Mouse (Mus musculus) hindbrain, embryonic 13.5 days (tissue): ENCODE measurements around the gene Cdh16. TPM values are rescaled to one million over a fixed set of nuclear protein-coding genes. Genes with fewer than 3 reads are reported as not detected.

Experiments used
- ATAC-seq: fragments of 200-750 bp; cut with Nextera tagmentation; 2 replicates; pipeline ENCODE4 v1.8.0; 2017; ENCODE audit warnings: moderate TSS enrichment; ENCODE audit not compliant: low FRiP score
- H3K27ac ChIP-seq: fragments of 300-500 bp; sonication (generic); 2 replicates; pipeline ENCODE4 v1.5.1; 2015; ENCODE audit warnings: inconsistent platforms, mild to moderate bottlenecking, moderate library complexity
- H3K27me3 ChIP-seq: fragments of 300-500 bp; sonication (generic); 2 replicates; pipeline ENCODE4 v1.6.1; 2015; ENCODE audit warnings: mild to moderate bottlenecking, inconsistent platforms
- H3K36me3 ChIP-seq: fragments of 300-500 bp; sonication (generic); 2 replicates; pipeline ENCODE4 v1.6.1; 2015; ENCODE audit warnings: mild to moderate bottlenecking, inconsistent platforms
- H3K4me1 ChIP-seq: fragments of 300-500 bp; sonication (generic); replicated peaks from 2 replicates; pipeline ENCODE4 v1.6.1; 2015; ENCODE audit warnings: inconsistent platforms
- H3K4me2 ChIP-seq: fragments of 300-500 bp; sonication (generic); 2 replicates; pipeline ENCODE4 v1.6.1; 2015; ENCODE audit warnings: inconsistent platforms, mild to moderate bottlenecking, moderate library complexity
- H3K4me3 ChIP-seq: fragments of 300-500 bp; sonication (generic); 2 replicates; pipeline ENCODE4 v1.5.1; 2015; ENCODE audit warnings: mild to moderate bottlenecking, inconsistent platforms
- H3K9ac ChIP-seq: fragments of 300-500 bp; sonication (generic); 2 replicates; pipeline ENCODE4 v1.6.1; 2015; ENCODE audit warnings: mild to moderate bottlenecking, inconsistent platforms
- H3K9me3 ChIP-seq: fragments of 300-500 bp; sonication (generic); 2 replicates; pipeline ENCODE4 v1.6.1; 2016; ENCODE audit warnings: inconsistent platforms
- WGBS: fragments of 180-500 bp; shearing (Covaris S2); methylation state at CpG from one replicate; pipeline ENCODE4 v1.1.7; 2015; 5-methylcytosine and 5-hydroxymethylcytosine counted together
- polyA plus RNA-seq: library from polyadenylated mRNA; unstranded; fragments of >200 nt; fragmentation: Nextera tagmentation; extraction: Ambion mirVana; gene quantifications from 2 replicates; pipeline ENCODE4 v1.2.1, GENCODE M21; 2015

Gene Cdh16
- polyA plus RNA-seq, 1 experiment from 2014 or later = not detected

GRCm38 (mm10) chr8:104631975-104632374, 7.8 kb upstream of the Cdh16 start:
- Histone ChIP-seq H3K9me3 (no peaks in the 10 kb centered on the region), H3K27me3 (peaks cover 38% of the 10 kb centered on the region), H3K9ac (no peak overlapping the region), H3K36me3 (peaks cover 20% of the 10 kb centered on the region), H3K4me3 (no peak overlapping the region), H3K27ac (no peak overlapping the region), H3K4me1 (peaks cover 18% of the 10 kb centered on the region), H3K4me2 (peak overlapping the region; percentile 60; the same call in 1 of the 2 replicates)
- no peak for ATAC-seq
- 31% methylated on average over 5 of the region's 5 CpGs for whole genome bisulfite sequencing

- Histone ChIP-seq H3K4me2 (peak within 1 kb of the TSS; percentile 60), H3K36me3 (peaks cover 14% of the 10 kb centered on the region), H3K4me1 (peaks cover 18% of the 10 kb centered on the region), H3K4me3 (peak within 1 kb of the TSS; percentile 38), H3K27ac (no peak within 1 kb of the TSS), H3K9ac (peak within 1 kb of the TSS; percentile 61), H3K27me3 (peaks cover 38% of the 10 kb centered on the region), H3K9me3 (no peaks in the 10 kb centered on the region)
- peak; percentile 34 for ATAC-seq
- under 1% methylated on average over 25 of the region's 28 CpGs for WGBS
These were observed 6.9 kb upstream of the Cdh16 start, which contains the start of gene Rrad for GRCm38 (mm10) chr8:104630981-104631663. Gene Rrad, minus strand, starts transcription at chr8:104631327.

- Histone ChIP-seq H3K4me3 (peak overlapping the region; percentile 38), H3K27me3 (peaks cover 38% of the 10 kb centered on the region), H3K9me3 (no peaks in the 10 kb centered on the region), H3K4me2 (peak overlapping the region; percentile 60), H3K27ac (no peak overlapping the region), H3K36me3 (peaks cover 9% of the 10 kb centered on the region; the same call in 1 of the 2 replicates), H3K9ac (peak overlapping the region; percentile 61), H3K4me1 (peaks cover 18% of the 10 kb centered on the region)
- peak; percentile 33; the same call in 1 of the 2 replicates for ATAC-seq
- 1% methylated on average over 36 of the region's 36 CpGs for WGBS
These were observed 6.4 kb upstream of the Cdh16 start for GRCm38 (mm10) chr8:104630574-104630973.

- peak overlapping the region; percentile 38; the same call in 1 of the 2 replicates for H3K4me3 ChIP-seq
- ATAC-seq = no peak
These were observed 5.9 kb upstream of the Cdh16 start for GRCm38 (mm10) chr8:104630111-104630479.

GRCm38 (mm10) chr8:104629306-104630110, 5.3 kb upstream of the Cdh16 start:
- 80% methylated on average over 22 of the region's 22 CpGs for WGBS
- H3K9me3 ChIP-seq = no peaks in the 10 kb centered on the region
- no peak overlapping the region for H3K27ac ChIP-seq
- no peak for ATAC-seq
- H3K9ac ChIP-seq = no peak overlapping the region
- no peak overlapping the region for H3K4me2 ChIP-seq
- peaks cover 18% of the 10 kb centered on the region for H3K4me1 ChIP-seq
- no peaks in the 10 kb centered on the region; the same call in 1 of the 2 replicates for H3K36me3 ChIP-seq
- no peak overlapping the region for H3K4me3 ChIP-seq
- peaks cover 38% of the 10 kb centered on the region for H3K27me3 ChIP-seq

More at GRCm38 (mm10) chr8:104630111-104630479, 5.9 kb upstream of the Cdh16 start:
- Histone ChIP-seq H3K9ac (peak overlapping the region; percentile 61; the same call in 1 of the 2 replicates), H3K27ac (no peak overlapping the region), H3K4me1 (peaks cover 18% of the 10 kb centered on the region), H3K4me2 (peak overlapping the region; percentile 60), H3K27me3 (peaks cover 38% of the 10 kb centered on the region), H3K36me3 (peaks cover 4% of the 10 kb centered on the region; the same call in 1 of the 2 replicates), H3K9me3 (no peaks in the 10 kb centered on the region)
- WGBS = 42% methylated on average over 8 of the region's 8 CpGs

- no peaks in the 10 kb centered on the region for H3K36me3 ChIP-seq
- H3K9ac ChIP-seq = no peak overlapping the region
- H3K4me3 ChIP-seq = no peak overlapping the region
- 96% methylated on average over 21 of the region's 21 CpGs for WGBS
- no peak for ATAC-seq
- H3K27ac ChIP-seq = no peak overlapping the region
- H3K4me2 ChIP-seq = no peak overlapping the region
- peaks cover 18% of the 10 kb centered on the region for H3K4me1 ChIP-seq
- peaks cover 38% of the 10 kb centered on the region for H3K27me3 ChIP-seq
- H3K9me3 ChIP-seq = no peaks in the 10 kb centered on the region
These were observed 4.2 kb upstream of the Cdh16 start for GRCm38 (mm10) chr8:104628402-104628801.

- Histone ChIP-seq H3K36me3 (no peaks in the 10 kb centered on the region), H3K9ac (no peak overlapping the region), H3K9me3 (no peaks in the 10 kb centered on the region), H3K27ac (no peak overlapping the region), H3K4me3 (no peak overlapping the region), H3K27me3 (peaks cover 34% of the 10 kb centered on the region), H3K4me1 (peaks cover 15% of the 10 kb centered on the region), H3K4me2 (no peak overlapping the region)
- 78% methylated on average over 4 of the region's 4 CpGs for WGBS
- ATAC-seq = no peak
These were observed 3.0 kb upstream of the Cdh16 start for GRCm38 (mm10) chr8:104627065-104627740.

- H3K27me3 ChIP-seq = no peaks in the 10 kb centered on the region
- H3K27ac ChIP-seq = no peak overlapping the region
- ATAC-seq = no peak
- 76% methylated on average over 5 of the region's 5 CpGs for WGBS
- no peaks in the 10 kb centered on the region for H3K9me3 ChIP-seq
- H3K9ac ChIP-seq = no peak overlapping the region
- no peak overlapping the region for H3K4me3 ChIP-seq
- no peaks in the 10 kb centered on the region for H3K36me3 ChIP-seq
- no peaks in the 10 kb centered on the region for H3K4me1 ChIP-seq
- no peak overlapping the region for H3K4me2 ChIP-seq
These were observed 3.4 kb downstream of the Cdh16 start for GRCm38 (mm10) chr8:104620765-104621164.

GRCm38 (mm10) chr8:104613119-104613518, 11.1 kb downstream of the Cdh16 start:
- WGBS = 87% methylated on average over 4 of the region's 4 CpGs
- Histone ChIP-seq H3K27ac (no peak overlapping the region), H3K9ac (no peak overlapping the region), H3K4me3 (no peak overlapping the region), H3K4me2 (no peak overlapping the region), H3K27me3 (no peaks in the 10 kb centered on the region), H3K9me3 (no peaks in the 10 kb centered on the region), H3K36me3 (no peaks in the 10 kb centered on the region), H3K4me1 (peaks cover 6% of the 10 kb centered on the region)
- ATAC-seq = no peak

- H3K27ac ChIP-seq = no peak overlapping the region
- H3K27me3 ChIP-seq = no peaks in the 10 kb centered on the region
- H3K4me2 ChIP-seq = no peak overlapping the region
- peaks cover 6% of the 10 kb centered on the region for H3K4me1 ChIP-seq
- no peaks in the 10 kb centered on the region for H3K36me3 ChIP-seq
- no peak for ATAC-seq
- no peak overlapping the region for H3K9ac ChIP-seq
- H3K4me3 ChIP-seq = no peak overlapping the region
- WGBS = 73% methylated on average over 4 of the region's 4 CpGs
- H3K9me3 ChIP-seq = no peaks in the 10 kb centered on the region
These were observed 12.6 kb downstream of the Cdh16 start for GRCm38 (mm10) chr8:104611613-104612012.

- ATAC-seq = no peak
- H3K27me3 ChIP-seq = 0 out of 2 replicates have a peak, but pooled peaks cover 3% of the 10 kb centered on the region
- no peak overlapping the region for H3K4me3 ChIP-seq
These were observed 13.9 kb downstream of the Cdh16 start for GRCm38 (mm10) chr8:104610185-104610766.

GRCm38 (mm10) chr8:104609222-104609621, 15.0 kb downstream of the Cdh16 start:
- no peak for ATAC-seq
- no peaks in the 10 kb centered on the region for H3K9me3 ChIP-seq
- WGBS = 81% methylated on average over 8 of the region's 8 CpGs
- H3K4me1 ChIP-seq = peaks cover 6% of the 10 kb centered on the region
- H3K4me2 ChIP-seq = no peak overlapping the region
- H3K36me3 ChIP-seq = no peaks in the 10 kb centered on the region
- H3K9ac ChIP-seq = no peak overlapping the region
- no peak overlapping the region for H3K27ac ChIP-seq
- no peak overlapping the region for H3K4me3 ChIP-seq
- H3K27me3 ChIP-seq = 0 out of 2 replicates have a peak, but pooled peaks cover 3% of the 10 kb centered on the region

More at GRCm38 (mm10) chr8:104610185-104610766, 13.9 kb downstream of the Cdh16 start:
- Histone ChIP-seq H3K9ac (no peak overlapping the region), H3K4me1 (peaks cover 6% of the 10 kb centered on the region), H3K27ac (no peak overlapping the region), H3K36me3 (no peaks in the 10 kb centered on the region), H3K9me3 (no peaks in the 10 kb centered on the region), H3K4me2 (no peak overlapping the region)
- WGBS = 72% methylated on average over 12 of the region's 12 CpGs
